In genomic region chr17:12118926-12119641, GRCm38 (mm10) we compare ENCODE assay signal across 8 mouse cellular contexts. TPM values are rescaled to one million over a fixed set of nuclear protein-coding genes. Genes with fewer than 3 reads are reported as not detected.
DNase-seq lines count a peak whose midpoint lies in the region; ATAC-seq lines count a peak whose summit lies in the region.

No protein-coding gene starts in this region.

- H3K9ac ChIP-seq in hindbrain, embryonic 16.5 days (ENCODE audit: low read depth, low read length) = peak overlapping the region; percentile 78

- peak overlapping the region; percentile 72 for H3K4me3 ChIP-seq in hindbrain, embryonic 16.5 days (ENCODE audit: low read length)

- H3K36me3 ChIP-seq in hindbrain, embryonic 16.5 days (ENCODE audit: control insufficient read depth, insufficient read depth, low read length) = no peaks in the 10 kb centered on the region; the same call in 1 of the 2 replicates

- ATAC-seq in activated CD4-positive, CD25-positive, alpha-beta regulatory T cell, adult 4 months = peak; percentile 93
- peak; percentile 96 for ATAC-seq in hindbrain, embryonic 16.5 days

- peak; percentile 30 to 70 for DNase-seq in cerebellum, postnatal 4 days (ENCODE audit: low spot score in 2 of 2)
- DNase-seq in gastrocnemius, adult 18-20 months (ENCODE audit: low spot score) = peak; percentile 80
- peak; percentile 74 to 78 for DNase-seq in left cerebral cortex, adult 18-20 months (ENCODE audit: low spot score in 2 of 2)
- DNase-seq in lung, postnatal 4 days = peak; percentile 89
- peak; percentile 30 for DNase-seq in retina, postnatal 7 days (ENCODE audit: low read depth, low spot score)
- peak; percentile 39 for DNase-seq in urinary bladder, adult 2 months (ENCODE audit: low spot score)

- WGBS in hindbrain, embryonic 16.5 days = 0% methylated on average over 30 of the region's 30 CpGs

- H3K27ac ChIP-seq in hindbrain, embryonic 16.5 days (ENCODE audit: low read depth, low read length) = peak overlapping the region; percentile 91

- H3K4me1 ChIP-seq in hindbrain, embryonic 16.5 days (ENCODE audit: control insufficient read depth, insufficient read depth, low read depth, low read length) = peaks cover 21% of the 10 kb centered on the region

- H3K27me3 ChIP-seq in hindbrain, embryonic 16.5 days (replicated peaks; ENCODE audit: control insufficient read depth, insufficient read depth, low read length) = no peaks in the 10 kb centered on the region

- H3K9me3 ChIP-seq in hindbrain, embryonic 16.5 days (ENCODE audit: control insufficient read depth, low read length) = no peaks in the 10 kb centered on the region

- peak overlapping the region; percentile 97 for H3K4me2 ChIP-seq in hindbrain, embryonic 16.5 days (ENCODE audit: low read length)

RNA-seq across cellular contexts. Expression of gene Agpat4, which starts 0.6 kb away (rescaled TPM):
- polyA plus RNA-seq in activated CD4-positive, CD25-positive, alpha-beta regulatory T cell, adult 4 months (2017; shearing (Covaris generic)) = 10 to 100 TPM; 15.7 to 24.8 TPM
- total RNA-seq in gastrocnemius, adult 18-20 months (2021) = 1 to 10 TPM; 1.5 to 2.0 TPM
- polyA plus RNA-seq in hindbrain, embryonic 16.5 days (2015; fragmentation: Nextera tagmentation; extraction: Ambion mirVana) = 65.2 and 71.2 TPM in 2 replicates
- total RNA-seq in left cerebral cortex, adult 18-20 months (2021) = 10 to 100 TPM; 56.5 to 62.9 TPM
- 11.0 and 16.5 TPM in 2 replicates for polyA plus RNA-seq in urinary bladder, adult 2 months (2012; rRNA removed)

Comparison
In these comparisons a context has a peak if more than half of its experiments do, and no peak if none do; other contexts are left out.
1. Peak in every context shown above with its lines: DNase-seq, ATAC-seq, H3K4me3 ChIP-seq and H3K27ac ChIP-seq.
2. DNase-seq: peak in every context shown above with its lines; median percentile 89 in lung, postnatal 4 days; 80 in gastrocnemius, adult 18-20 months; 76 in left cerebral cortex, adult 18-20 months; 50 in cerebellum, postnatal 4 days; 39 in urinary bladder, adult 2 months; 30 in retina, postnatal 7 days.